Mouse (Mus musculus) cerebellum, adult 2 months (tissue): ENCODE measurements at regions not wholly inside any gene's neighbourhood (a gene's known extent, or its start where the extent isn't known, plus 50 kb on each side); places are given as distances from the start of the nearest gene placed in this dataset.

Experiments
- DNase-seq, 2 experiments: peaks; one replicate each; pipeline ENCODE4 v3.0.0; 2021
- H3K27ac ChIP-seq: fragments of 200-500 bp; 2 replicates; pipeline ENCODE4 v1.5.1; 2012; ENCODE audit warnings: low read length, control low read depth, inconsistent platforms; ENCODE audit not compliant: insufficient read depth
- H3K27me3 ChIP-seq: fragments of 200-500 bp; 2 replicates; pipeline ENCODE4 v1.6.1; 2012; ENCODE audit warnings: inconsistent platforms, mild to moderate bottlenecking, low read length, moderate library complexity; ENCODE audit not compliant: control insufficient read depth, insufficient read depth
- H3K4me1 ChIP-seq: fragments of 200-500 bp; 2 replicates; pipeline ENCODE4 v1.6.1; 2011; ENCODE audit warnings: low read length; ENCODE audit not compliant: control insufficient read depth, insufficient read depth
- H3K4me3 ChIP-seq: fragments of 200-500 bp; replicated peaks from 2 replicates; pipeline ENCODE3; 2011; ENCODE audit warnings: mild to moderate bottlenecking, low read depth, low read length, control low read depth; ENCODE audit not compliant: insufficient read depth
- CTCF ChIP-seq: fragments of 200-500 bp; IDR thresholded peaks from 2 replicates; pipeline ENCODE4 v1.5.1; 2011; ENCODE audit warnings: low read depth, mild to moderate bottlenecking, control low read depth, low read length, moderate library complexity, borderline replicate concordance; ENCODE audit not compliant: insufficient read depth
- POLR2A ChIP-seq: fragments of 200-500 bp; IDR thresholded peaks from 2 replicates; pipeline ENCODE4 v1.6.1; 2011; ENCODE audit warnings: low read length, control low read depth, borderline replicate concordance; ENCODE audit not compliant: insufficient read depth
- WGBS: fragments of 180-500 bp; shearing (Covaris S2); methylation state at CpG from one replicate; pipeline ENCODE4 v1.1.7; 2018; 5-methylcytosine and 5-hydroxymethylcytosine counted together

DNA sequence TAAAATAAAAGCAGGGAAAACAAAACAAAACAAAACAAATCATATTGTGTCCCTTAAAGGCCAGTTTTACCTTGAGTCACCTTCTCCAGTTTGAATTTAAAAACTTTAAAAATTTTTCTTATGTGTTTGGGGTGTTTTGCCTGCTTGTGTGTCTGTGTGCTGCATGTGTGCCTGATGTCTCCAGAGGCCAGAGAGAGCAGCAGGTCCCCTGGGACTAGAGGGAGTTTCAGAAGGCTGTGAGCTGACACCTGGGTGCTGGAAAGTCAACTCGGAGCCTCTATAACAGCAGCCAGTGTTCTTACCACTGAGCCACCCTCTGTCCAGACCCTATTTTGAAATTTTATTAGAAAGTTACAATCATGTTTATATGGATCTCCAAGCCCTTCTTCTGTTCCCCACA lies 77.8 kb upstream of the Ptpn1 start:
- TF ChIP-seq CTCF = no peak
- no peak for TF ChIP-seq POLR2A
- 64% methylated on average over 1 of the region's 1 CpGs for WGBS
- no peak overlapping the region for H3K27ac ChIP-seq
- H3K4me1 ChIP-seq = no peaks in the 10 kb centered on the region; the same call in 1 of the 2 replicates
- H3K4me3 ChIP-seq = no peak overlapping the region
- DNase-seq = no peak
- no peaks in the 10 kb centered on the region for H3K27me3 ChIP-seq

DNA sequence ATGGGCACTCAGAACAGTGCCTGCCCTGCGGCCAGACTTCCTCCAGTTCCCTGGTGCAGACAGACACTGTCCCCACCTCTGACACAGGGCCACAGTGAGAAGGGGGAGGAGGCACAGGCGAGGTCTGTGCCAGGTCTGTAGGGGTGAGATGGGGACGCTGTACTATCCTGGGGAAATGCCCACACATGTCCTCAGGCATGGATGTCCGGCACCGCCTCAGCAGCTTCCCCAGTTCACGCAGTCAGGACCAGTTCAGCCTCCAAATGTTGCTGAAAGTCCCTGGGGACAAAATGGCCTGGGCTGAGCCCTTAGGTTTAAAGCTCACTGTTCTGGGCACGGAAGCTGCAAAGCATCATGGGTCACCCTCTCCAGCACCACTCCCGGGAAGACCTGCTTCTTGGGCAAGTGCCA lies 78.4 kb upstream of the Ptpn1 start:
- 30% methylated on average over 8 of the region's 8 CpGs for WGBS
- no peak overlapping the region for H3K4me3 ChIP-seq
- TF ChIP-seq CTCF = no peak
- no peak for TF ChIP-seq POLR2A
- no peaks in the 10 kb centered on the region for H3K27me3 ChIP-seq
- H3K4me1 ChIP-seq = no peaks in the 10 kb centered on the region; the same call in 1 of the 2 replicates
- no peak overlapping the region for H3K27ac ChIP-seq
- DNase-seq = no peak

DNA sequence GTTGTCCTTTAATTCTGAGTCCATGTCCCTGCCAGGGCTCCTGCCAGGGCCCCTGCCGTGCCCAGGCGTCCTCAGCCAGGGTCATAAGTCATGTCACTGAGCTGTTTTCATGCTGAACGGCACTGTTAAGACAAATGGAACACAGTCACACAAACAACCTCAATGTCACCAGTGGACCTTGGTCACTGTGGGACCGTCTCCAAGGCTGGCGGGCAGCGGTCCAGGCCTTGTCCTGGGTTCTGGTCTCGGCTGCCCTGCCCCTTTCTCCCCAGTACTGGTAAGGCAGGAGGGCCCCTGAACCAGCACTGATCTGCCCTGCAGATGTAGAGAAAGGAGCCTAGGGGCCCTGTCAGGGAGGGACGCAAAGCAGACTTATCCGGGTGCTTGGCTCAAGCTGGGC lies 79.3 kb upstream of the Ptpn1 start:
- no peak for DNase-seq
- H3K27ac ChIP-seq = no peak overlapping the region
- no peak overlapping the region for H3K4me3 ChIP-seq
- TF ChIP-seq CTCF (no peak), POLR2A (no peak)
- H3K27me3 ChIP-seq = no peaks in the 10 kb centered on the region
- no peaks in the 10 kb centered on the region; the same call in 1 of the 2 replicates for H3K4me1 ChIP-seq
- 64% methylated on average over 9 of the region's 9 CpGs for WGBS

DNA sequence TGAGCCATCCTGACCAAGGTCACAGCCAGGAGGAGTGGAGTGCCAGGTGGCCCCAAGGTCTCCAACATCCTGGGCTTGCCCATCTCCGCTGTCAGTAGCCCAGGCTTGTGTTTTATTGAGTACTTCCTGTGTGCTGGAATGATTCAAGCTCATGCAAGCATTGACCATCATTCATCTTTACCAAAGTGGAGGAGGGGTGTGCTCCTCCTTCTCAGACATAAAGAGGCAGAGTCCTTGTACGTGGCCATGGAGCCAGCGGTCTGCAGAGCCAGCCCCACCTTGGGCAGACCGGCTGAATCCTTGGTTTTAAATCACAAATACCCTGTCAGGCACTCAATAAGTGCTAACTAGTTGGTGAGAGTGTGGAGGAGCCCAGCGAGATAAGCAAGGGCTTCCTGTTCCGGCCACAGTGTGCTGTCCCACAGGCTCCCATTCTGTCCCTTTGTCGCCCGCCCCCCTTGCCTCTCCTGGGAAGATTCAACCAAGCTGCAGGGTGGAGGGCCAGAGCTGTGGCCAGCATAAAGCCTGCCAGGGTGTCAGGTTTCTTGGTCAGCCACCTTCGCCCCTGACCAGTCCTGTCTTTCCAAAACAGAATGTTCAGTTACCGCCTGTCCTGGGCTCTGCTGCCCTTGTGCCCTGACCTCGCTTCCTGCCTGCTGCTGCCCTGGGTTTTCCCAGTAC lies 80.5 kb upstream of the Ptpn1 start:
- no peak overlapping the region for H3K4me3 ChIP-seq
- no peaks in the 10 kb centered on the region for H3K27me3 ChIP-seq
- DNase-seq = no peak
- TF ChIP-seq CTCF (no peak), POLR2A (no peak)
- no peak overlapping the region for H3K27ac ChIP-seq
- no peaks in the 10 kb centered on the region; the same call in 1 of the 2 replicates for H3K4me1 ChIP-seq
- 82% methylated on average over 11 of the region's 11 CpGs for WGBS

DNA sequence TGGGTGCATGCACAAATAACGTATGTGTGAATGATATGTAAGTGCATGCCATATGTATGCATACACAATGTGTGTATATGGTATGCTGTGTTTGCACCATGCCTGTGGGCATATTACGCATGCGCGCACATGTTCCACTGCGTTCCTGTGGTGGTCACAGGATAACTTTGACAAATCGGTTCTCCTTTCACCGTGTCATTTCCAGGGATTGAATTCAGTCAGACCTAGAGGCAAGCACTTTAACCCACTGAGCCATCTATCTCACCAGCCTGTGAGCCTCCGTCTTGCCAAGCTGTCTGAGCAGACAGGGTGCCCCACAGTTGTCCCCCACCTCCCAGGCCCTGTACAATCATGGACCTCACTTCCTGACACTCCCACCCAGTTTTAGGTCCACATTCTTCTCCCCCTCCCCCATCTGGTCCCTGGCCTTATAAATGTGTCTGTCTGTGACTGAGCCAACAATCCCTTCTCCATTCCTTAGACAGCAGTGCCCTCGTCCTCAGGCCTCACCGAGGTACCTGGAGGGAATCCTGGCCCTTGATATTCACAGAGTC lies 81.8 kb upstream of the Ptpn1 start:
- 84% methylated on average over 10 of the region's 10 CpGs for WGBS

DNA sequence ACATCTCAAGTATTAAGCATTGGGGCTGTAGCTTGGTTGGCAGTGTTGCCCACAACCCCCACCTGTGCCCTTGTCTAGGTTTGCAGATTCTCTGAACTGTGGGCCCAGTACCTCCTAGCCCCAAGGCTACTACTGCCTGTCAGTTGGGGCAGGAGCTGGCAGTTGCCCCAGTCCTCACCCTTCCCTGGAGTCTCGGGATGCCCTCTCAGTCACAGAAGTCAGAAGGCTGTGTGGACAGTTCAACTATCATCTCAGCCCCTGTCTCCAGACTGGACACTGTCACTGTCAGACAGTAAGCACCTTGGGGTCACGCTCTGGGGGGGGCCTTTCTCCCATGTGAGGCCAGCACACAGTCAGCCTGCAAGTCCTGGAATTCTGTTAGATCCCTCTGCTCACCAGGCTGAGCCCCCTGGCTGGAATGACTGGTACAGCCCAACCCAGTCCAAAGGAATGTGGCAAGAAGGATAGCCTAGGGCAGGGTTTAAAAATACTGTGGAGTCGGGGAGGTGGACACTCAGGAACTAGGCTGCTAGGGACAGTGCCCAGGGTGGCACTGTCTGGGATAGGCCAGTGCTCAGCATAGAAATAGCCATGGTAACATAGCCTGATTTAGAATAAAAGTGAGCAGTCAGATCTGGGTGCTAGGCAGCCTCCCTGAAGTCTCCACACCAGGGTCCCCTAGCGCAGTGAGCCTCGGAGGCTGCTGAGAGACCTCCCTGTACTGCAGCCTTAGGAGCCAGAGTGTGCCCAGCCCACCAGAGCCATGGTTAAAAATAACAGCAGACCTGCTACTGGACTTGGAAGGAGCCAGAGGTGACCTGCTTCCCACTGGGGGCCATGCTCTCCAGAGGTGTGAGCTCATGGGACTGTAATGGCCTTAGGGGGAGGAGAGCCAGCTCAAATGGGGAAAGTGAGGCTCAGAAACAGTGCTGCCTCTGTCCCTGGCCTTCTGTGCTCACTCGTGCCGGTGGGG lies 83.1 kb upstream of the Ptpn1 start:
- Histone ChIP-seq H3K4me1 (no peaks in the 10 kb centered on the region; the same call in 1 of the 2 replicates), H3K4me3 (no peak overlapping the region), H3K27ac (no peak overlapping the region), H3K27me3 (no peaks in the 10 kb centered on the region)
- 77% methylated on average over 7 of the region's 7 CpGs for WGBS
- TF ChIP-seq POLR2A (no peak), CTCF (no peak)
- DNase-seq = no peak

More for the DNA sequence above, 81.8 kb upstream of the Ptpn1 start:
- no peak overlapping the region for H3K4me3 ChIP-seq
- DNase-seq = no peak
- no peak for TF ChIP-seq CTCF
- no peak for TF ChIP-seq POLR2A
- no peaks in the 10 kb centered on the region for H3K27me3 ChIP-seq
- no peak overlapping the region for H3K27ac ChIP-seq
- no peaks in the 10 kb centered on the region; the same call in 1 of the 2 replicates for H3K4me1 ChIP-seq

DNA sequence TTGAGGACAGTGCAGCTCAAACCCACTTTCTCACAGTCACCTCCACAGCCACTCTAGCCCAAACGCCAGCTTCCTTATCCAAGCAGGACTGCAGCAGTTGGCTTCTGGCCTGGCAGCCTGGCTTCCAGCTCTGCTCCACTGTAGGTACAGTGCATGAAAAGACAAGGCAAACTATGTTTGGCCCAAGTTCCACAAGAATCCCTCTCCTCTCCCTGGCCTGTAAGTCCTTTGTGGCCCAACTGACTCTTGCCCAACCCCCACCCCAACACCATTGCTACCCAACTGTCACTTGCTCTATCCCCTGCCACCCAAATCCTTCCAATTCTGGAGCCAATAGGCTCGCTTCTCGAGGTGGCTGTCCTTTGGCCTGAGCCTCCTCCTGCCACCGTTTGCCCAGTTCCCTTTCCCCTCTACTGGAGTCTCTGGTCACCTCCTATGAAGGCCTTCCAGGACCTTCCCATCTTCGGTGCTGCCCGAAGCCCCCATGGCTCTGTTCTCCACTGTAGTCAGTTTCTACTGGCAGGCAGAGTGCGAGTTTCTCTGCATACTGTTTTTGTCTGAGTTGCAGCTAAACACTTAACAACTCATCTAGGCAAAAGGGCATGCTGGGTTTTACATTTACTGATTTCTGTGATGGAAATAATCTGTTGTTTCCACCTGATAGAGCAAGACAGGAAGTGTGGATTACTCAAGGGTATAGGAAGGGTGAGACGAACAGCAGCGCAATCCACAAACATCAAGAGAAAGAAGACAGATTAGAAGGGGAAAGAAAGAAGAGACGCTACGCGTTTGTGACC lies 84.4 kb upstream of the Ptpn1 start:
- H3K4me1 ChIP-seq = no peaks in the 10 kb centered on the region
- DNase-seq = no peak
- WGBS = 64% methylated on average over 12 of the region's 12 CpGs
- TF ChIP-seq CTCF (no peak), POLR2A (no peak)
- H3K27me3 ChIP-seq = no peaks in the 10 kb centered on the region
- no peak overlapping the region for H3K4me3 ChIP-seq
- H3K27ac ChIP-seq = no peak overlapping the region
